Mouse (Mus musculus): ENCODE results near the gene Asah2.

DNA sequence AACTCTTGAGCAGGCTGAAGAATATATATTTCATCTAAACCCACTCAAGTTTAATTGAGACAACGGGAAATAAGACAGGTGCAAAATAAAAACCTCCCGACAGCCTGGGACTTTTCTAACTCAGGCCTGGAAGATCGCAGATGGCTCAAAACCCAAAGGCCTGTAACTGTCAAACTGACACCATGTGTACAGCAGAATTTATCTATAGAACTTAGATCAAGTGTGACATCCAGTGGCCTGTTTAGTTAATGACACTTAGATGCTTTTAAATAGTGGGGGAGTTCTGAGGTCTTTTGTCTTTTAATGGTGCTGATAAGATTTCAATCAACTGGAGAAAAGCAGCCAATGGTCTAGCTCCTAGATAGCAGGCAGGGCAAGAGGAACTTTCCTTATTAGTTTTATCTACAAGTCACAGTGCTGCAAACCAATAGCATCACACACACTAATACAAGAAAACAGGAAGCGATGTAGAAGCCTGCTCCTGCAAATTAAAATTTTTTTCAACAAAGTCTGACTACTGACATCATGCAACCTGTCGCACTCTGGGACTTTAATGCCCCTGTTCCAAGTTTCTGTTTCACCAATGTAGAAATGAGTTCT lies 140.0 kb downstream of the Asah2 start:
- TF ChIP-seq CTCF (conservative IDR thresholded peaks at IDR 0.05; ENCODE audit: insufficient read depth, insufficient read length, low read depth, low read length) (0 out of 2 replicates have a peak, but pooled peaks have one; percentile 1), POLR2A (IDR thresholded peaks at IDR 0.05; ENCODE audit: low read depth, low read length) (no peak)
